Mouse (Mus musculus) embryonic fibroblast, embryonic 13.5 days (primary cell): ENCODE results near the gene Dok3. TPM values are rescaled to one million over a fixed set of nuclear protein-coding genes. Genes with fewer than 3 reads are reported as not detected.

ENCODE experiments used
- H3K27ac ChIP-seq: 2 replicates; pipeline ENCODE4 v1.5.1; 2012; ENCODE audit warnings: low read length, control low read depth, inconsistent platforms; ENCODE audit not compliant: insufficient read depth
- H3K4me1 ChIP-seq: 2 replicates; pipeline ENCODE4 v1.6.1; 2011; ENCODE audit warnings: low read length; ENCODE audit not compliant: control insufficient read depth, insufficient read depth
- H3K4me3 ChIP-seq: 2 replicates; pipeline ENCODE4 v1.5.1; 2011; ENCODE audit warnings: mild to moderate bottlenecking, control low read depth, low read length; ENCODE audit not compliant: insufficient read depth
- CTCF ChIP-seq: IDR thresholded peaks from 2 replicates; pipeline ENCODE4 v1.5.1; 2011; ENCODE audit warnings: mild to moderate bottlenecking, control low read depth, low read length, moderate library complexity, borderline replicate concordance; ENCODE audit not compliant: insufficient read depth
- POLR2A ChIP-seq: IDR thresholded peaks from 2 replicates; pipeline ENCODE4 v1.6.1; 2011; ENCODE audit warnings: low read depth, mild to moderate bottlenecking, control low read depth, low read length, moderate library complexity
- polyA plus RNA-seq: library from polyadenylated mRNA; stranded (reverse); fragments of >200 nt; gene quantifications from 2 replicates; pipeline ENCODE4 v1.2.4, GENCODE M21; 2011; ENCODE audit warnings: low read depth; ENCODE audit not compliant: missing spikeins, insufficient read length

Gene Dok3
- polyA plus RNA-seq, 1 experiment = 0.79 TPM

DNA sequence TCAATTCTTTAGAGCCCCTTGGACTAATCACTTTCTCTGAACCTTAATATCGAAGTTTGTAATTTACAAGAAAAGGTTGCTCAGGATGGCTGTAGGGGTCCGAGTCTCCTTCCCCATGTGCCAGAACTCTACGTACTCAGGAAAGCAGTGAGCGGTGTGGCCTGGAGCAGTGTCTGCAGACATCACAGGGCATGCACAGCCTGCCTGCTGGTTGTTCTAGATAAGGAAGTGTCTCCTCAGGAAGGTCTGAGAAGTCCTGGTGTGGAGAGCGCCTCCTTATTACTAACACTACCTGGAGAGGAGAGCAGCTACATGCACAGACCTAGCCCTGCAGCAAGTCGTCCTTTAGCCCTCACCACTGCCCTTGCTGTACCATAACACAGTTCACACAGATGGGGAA is 15.7 kb upstream of the Dok3 start:
- TF ChIP-seq CTCF (no peak), POLR2A (no peak)

GRCm38 (mm10) chr13:55543447-55543846 is 14.4 kb upstream of the Dok3 start:
- Histone ChIP-seq H3K4me1 (no peaks in the 10 kb centered on the region), H3K4me3 (no peak overlapping the region), H3K27ac (no peak overlapping the region)
- TF ChIP-seq POLR2A (no peak), CTCF (no peak)

More for the DNA sequence above, 15.7 kb upstream of the Dok3 start:
- H3K4me3 ChIP-seq = no peak overlapping the region
- no peak overlapping the region for H3K27ac ChIP-seq
- H3K4me1 ChIP-seq = no peaks in the 10 kb centered on the region

- Histone ChIP-seq H3K4me1 (no peaks in the 10 kb centered on the region), H3K27ac (no peak overlapping the region), H3K4me3 (no peak overlapping the region)
- TF ChIP-seq POLR2A (no peak), CTCF (no peak)
These were observed 13.8 kb upstream of the Dok3 start for GRCm38 (mm10) chr13:55542891-55543290.

- no peaks in the 10 kb centered on the region for H3K4me1 ChIP-seq
- no peak overlapping the region for H3K27ac ChIP-seq
- TF ChIP-seq CTCF = no peak
- TF ChIP-seq POLR2A = no peak
- no peak overlapping the region for H3K4me3 ChIP-seq
These were observed 11.8 kb upstream of the Dok3 start for GRCm38 (mm10) chr13:55540933-55541332.

- H3K27ac ChIP-seq = no peak within 1 kb of the TSS
- H3K4me3 ChIP-seq = peak within 1 kb of the TSS; percentile 85
- TF ChIP-seq CTCF (peak; percentile 89), POLR2A (peak; percentile 84)
These were observed 7.4 kb upstream of the Dok3 start, which contains the start of gene Ddx41 for GRCm38 (mm10) chr13:55536194-55537175. Gene Ddx41 (minus strand): TSS chr13:55536658.

DNA sequence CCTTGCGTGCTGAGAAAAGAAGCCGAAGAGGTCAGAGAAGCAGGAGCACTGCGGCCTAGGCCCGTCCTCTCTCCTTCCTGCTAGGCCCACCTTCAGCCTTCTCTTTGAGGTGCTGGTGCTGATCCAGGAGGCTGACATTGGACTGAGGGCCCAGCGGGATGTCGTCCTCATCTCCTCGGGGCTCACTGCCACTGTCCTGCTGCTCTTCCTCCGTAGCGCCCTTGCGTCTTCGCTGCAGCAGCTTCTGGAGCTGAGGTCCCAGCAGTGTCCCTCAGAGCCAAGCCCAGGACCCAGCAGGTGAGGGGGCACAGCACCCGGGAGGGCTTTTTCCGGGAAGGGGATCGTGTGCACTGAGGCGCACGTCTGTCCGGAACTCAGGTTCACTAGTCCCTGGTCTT is 6.7 kb upstream of the Dok3 start:
- Histone ChIP-seq H3K4me1 (no peaks in the 10 kb centered on the region), H3K4me3 (peak overlapping the region; percentile 85), H3K27ac (no peak overlapping the region)
- TF ChIP-seq POLR2A (no peak), CTCF (no peak)

More at GRCm38 (mm10) chr13:55536194-55537175, 7.4 kb upstream of the Dok3 start, which contains the start of gene Ddx41:
- H3K4me1 ChIP-seq = no peaks in the 10 kb centered on the region

GRCm38 (mm10) chr13:55535191-55535590 is 6.1 kb upstream of the Dok3 start:
- H3K4me1 ChIP-seq = no peaks in the 10 kb centered on the region

DNA sequence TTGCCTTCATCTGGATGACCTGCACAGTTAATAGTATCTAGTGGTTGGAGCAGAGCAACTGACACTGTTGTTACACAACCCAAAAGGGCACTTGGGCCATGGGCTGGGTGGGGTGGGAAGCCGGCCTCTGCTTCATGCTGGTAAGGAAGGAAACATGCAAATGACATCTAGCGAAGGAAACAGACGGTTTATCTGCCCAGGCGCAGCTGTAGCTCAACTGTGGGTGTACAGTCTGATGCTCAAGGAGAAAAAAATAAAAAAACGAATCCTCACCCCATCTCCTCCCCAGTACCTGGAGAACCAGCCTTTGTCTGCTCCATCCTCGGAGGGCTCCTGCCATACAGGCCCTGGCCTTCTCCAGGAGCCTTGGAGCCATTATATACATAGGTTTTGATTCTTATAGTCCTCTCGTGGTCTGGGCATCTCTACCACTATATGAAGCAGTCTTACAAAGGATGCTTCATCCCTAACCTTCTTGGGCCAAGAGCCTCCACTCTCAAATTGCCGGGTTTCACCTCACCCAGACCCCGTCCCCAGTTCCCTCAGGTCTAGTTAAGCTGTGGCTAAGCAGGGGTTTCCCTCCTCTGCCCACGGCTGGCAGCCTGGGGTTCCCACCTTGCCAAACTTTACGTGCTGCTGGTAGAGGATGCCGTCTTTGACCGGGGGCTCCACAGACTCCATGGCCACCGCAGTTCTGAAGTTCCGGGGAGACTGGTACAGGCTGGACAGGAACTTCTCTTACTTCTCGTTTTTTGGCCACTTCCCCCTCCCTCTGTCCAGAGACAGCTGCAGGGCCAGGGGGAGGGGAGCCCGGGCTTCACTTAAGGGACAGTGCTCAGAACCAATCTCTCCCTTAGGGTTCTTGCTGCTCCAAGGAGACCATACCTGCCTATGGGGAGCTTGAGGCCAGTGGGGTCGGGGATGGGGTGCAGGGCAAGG is 993 bp downstream of the Dok3 start:
- TF ChIP-seq POLR2A (no peak), CTCF (no peak)
- Histone ChIP-seq H3K4me1 (no peaks in the 10 kb centered on the region), H3K27ac (no peak overlapping the region), H3K4me3 (no peak overlapping the region)

More at GRCm38 (mm10) chr13:55535191-55535590, 6.1 kb upstream of the Dok3 start:
- Histone ChIP-seq H3K27ac (no peak overlapping the region), H3K4me3 (peak overlapping the region; percentile 85)
- TF ChIP-seq CTCF = no peak
- TF ChIP-seq POLR2A = no peak

DNA sequence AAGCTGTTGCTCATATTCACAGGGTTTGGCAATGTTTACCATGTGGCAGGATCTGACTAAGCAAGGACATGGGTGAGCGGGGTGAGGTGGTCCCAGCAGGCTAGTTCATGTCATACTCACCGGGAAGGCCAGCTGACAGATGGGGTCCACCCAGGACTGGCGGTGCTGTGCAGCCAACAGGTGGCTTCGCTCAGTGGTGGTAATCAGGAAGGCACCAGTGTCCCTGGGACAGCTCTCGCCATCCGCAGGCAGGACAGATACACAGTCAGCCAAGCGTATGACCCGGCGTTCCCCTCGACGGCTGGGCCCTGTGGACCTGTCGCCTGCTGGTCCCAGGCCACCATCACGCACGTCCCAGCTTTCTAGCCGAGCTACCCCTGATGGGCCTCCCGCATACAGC is 1.9 kb downstream of the Dok3 start:
- H3K27ac ChIP-seq = no peak overlapping the region
- no peaks in the 10 kb centered on the region for H3K4me1 ChIP-seq
- H3K4me3 ChIP-seq = no peak overlapping the region
- TF ChIP-seq POLR2A = no peak
- no peak for TF ChIP-seq CTCF
